Mouse (Mus musculus): ENCODE measurements around the gene Lmtk3. TPM values are rescaled to one million over a fixed set of nuclear protein-coding genes. Genes with fewer than 3 reads are reported as not detected.

Lmtk3 gene
- total and polyA plus RNA-seq, 3 experiments = 6.2 to 38.0 (median 8.6) TPM

- DNase-seq = peak; percentile 65
Observed at GRCm38 (mm10) chr7:45784524-45785372, 1.2 kb downstream of the Lmtk3 start, which contains the start of gene Sult2b1. Gene Sult2b1 (minus strand): TSS chr7:45784669.

GRCm38 (mm10) chr7:45785388-45786135 lies 2.0 kb downstream of the Lmtk3 start:
- no peak for DNase-seq

- DNase-seq = no peak
Observed at GRCm38 (mm10) chr7:45786136-45786578, 2.6 kb downstream of the Lmtk3 start.

- DNase-seq = no peak
Observed at GRCm38 (mm10) chr7:45786661-45787413, 3.3 kb downstream of the Lmtk3 start.

- DNase-seq = no peak
Observed at GRCm38 (mm10) chr7:45787642-45788041, 4.1 kb downstream of the Lmtk3 start.

GRCm38 (mm10) chr7:45790721-45791120 lies 7.2 kb downstream of the Lmtk3 start:
- peak; percentile 58 for DNase-seq

GRCm38 (mm10) chr7:45791756-45792490 lies 8.4 kb downstream of the Lmtk3 start:
- DNase-seq = no peak

GRCm38 (mm10) chr7:45793240-45793639 lies 9.7 kb downstream of the Lmtk3 start:
- DNase-seq = peak; percentile 44

GRCm38 (mm10) chr7:45793969-45794585 lies 10.5 kb downstream of the Lmtk3 start:
- no peak for DNase-seq

- DNase-seq = no peak
Observed at GRCm38 (mm10) chr7:45794971-45795370, 11.4 kb downstream of the Lmtk3 start.

GRCm38 (mm10) chr7:45796950-45797349 lies 13.4 kb downstream of the Lmtk3 start:
- no peak for DNase-seq

GRCm38 (mm10) chr7:45797661-45798510 lies 14.3 kb downstream of the Lmtk3 start:
- DNase-seq = peak; percentile 63

GRCm38 (mm10) chr7:45798511-45798836 lies 14.9 kb downstream of the Lmtk3 start:
- DNase-seq = peak; percentile 62

GRCm38 (mm10) chr7:45798931-45799330 lies 15.4 kb downstream of the Lmtk3 start:
- no peak for DNase-seq

GRCm38 (mm10) chr7:45800001-45800400 lies 16.5 kb downstream of the Lmtk3 start:
- DNase-seq = no peak

GRCm38 (mm10) chr7:45800546-45801204 lies 17.1 kb downstream of the Lmtk3 start:
- DNase-seq = peak; percentile 71

GRCm38 (mm10) chr7:45801348-45801747 lies 17.8 kb downstream of the Lmtk3 start:
- DNase-seq = peak; percentile 93

- DNase-seq = peak; percentile 86
Observed at GRCm38 (mm10) chr7:45802551-45802950, 19.0 kb downstream of the Lmtk3 start.

- no peak for DNase-seq
Observed at GRCm38 (mm10) chr7:45805941-45806340, 22.4 kb downstream of the Lmtk3 start.

- no peak for DNase-seq
Observed at GRCm38 (mm10) chr7:45808471-45808870, 24.9 kb downstream of the Lmtk3 start.

All from adrenal gland, adult 2 months (tissue).